ENCODE assay signal across 8 mouse cellular contexts in genomic region chr6:4904055-4904450, GRCm38 (mm10). TPM values are rescaled to one million over a fixed set of nuclear protein-coding genes. Genes with fewer than 3 reads are reported as not detected.
DNase-seq lines count a peak whose midpoint lies in the region; ATAC-seq and TF ChIP-seq lines count a peak whose summit lies in the region.

No protein-coding gene starts in this region.

- no peaks in the 10 kb centered on the region for H3K9me3 ChIP-seq in forebrain, embryonic 15.5 days
- H3K9me3 ChIP-seq in intestine, postnatal 0 days (ENCODE audit: control insufficient read depth): no peaks in the 10 kb centered on the region
- H3K9me3 ChIP-seq in liver, embryonic 14.5 days (ENCODE audit: control insufficient read depth, low read length): no peaks in the 10 kb centered on the region

- ATAC-seq in forebrain, embryonic 15.5 days (replicated peaks): peak; percentile 59
- ATAC-seq in intestine, postnatal 0 days: no peak
- no peak for ATAC-seq in liver, embryonic 14.5 days (ENCODE audit: insufficient read depth)
- ATAC-seq in erythroid progenitor cell, adult 5-6 weeks (replicated peaks; ENCODE audit: low FRiP score, poor library complexity, severe bottlenecking): no peak

- H3K27ac ChIP-seq in forebrain, embryonic 15.5 days (replicated peaks): peak overlapping the region; percentile 94
- H3K27ac ChIP-seq in intestine, postnatal 0 days (ENCODE audit: low read depth, low read length): no peak overlapping the region
- no peak overlapping the region for H3K27ac ChIP-seq in liver, embryonic 14.5 days

- H3K9ac ChIP-seq in forebrain, embryonic 15.5 days (replicated peaks): peak overlapping the region; percentile 98
- peak overlapping the region; percentile 86 for H3K9ac ChIP-seq in intestine, postnatal 0 days (ENCODE audit: low read depth, low read length)
- H3K9ac ChIP-seq in liver, embryonic 14.5 days (replicated peaks): peak overlapping the region; percentile 66

- H3K4me3 ChIP-seq in forebrain, embryonic 15.5 days: peak overlapping the region; percentile 74
- H3K4me3 ChIP-seq in intestine, postnatal 0 days (ENCODE audit: low read depth, low read length): peak overlapping the region; percentile 75
- H3K4me3 ChIP-seq in liver, embryonic 14.5 days (ENCODE audit: insufficient read depth in 1 of 2, low read depth in 2 of 2, low read length in 2 of 2): peak overlapping the region; percentile 53 to 55

- TF ChIP-seq CTCF in intestine, postnatal 0 days (IDR thresholded peaks at IDR 0.05; ENCODE audit: low read depth): no peak
- TF ChIP-seq CTCF in liver, embryonic 14.5 days (IDR thresholded peaks at IDR 0.05; ENCODE audit: low read depth): no peak

- H3K4me2 ChIP-seq in forebrain, embryonic 15.5 days (replicated peaks): peak overlapping the region; percentile 61
- H3K4me2 ChIP-seq in intestine, postnatal 0 days (replicated peaks; ENCODE audit: low read depth): peak overlapping the region; percentile 94
- H3K4me2 ChIP-seq in liver, embryonic 14.5 days (ENCODE audit: low read depth): peak overlapping the region; percentile 73

- H3K4me1 ChIP-seq in forebrain, embryonic 15.5 days: peaks cover 50% of the 10 kb centered on the region
- no peaks in the 10 kb centered on the region; the same call in 1 of the 2 replicates for H3K4me1 ChIP-seq in intestine, postnatal 0 days (replicated peaks; ENCODE audit: control insufficient read depth, insufficient read depth, low read length)
- H3K4me1 ChIP-seq in liver, embryonic 14.5 days (replicated peaks; ENCODE audit: control insufficient read depth in 2 of 2, insufficient read depth in 2 of 2, low read length in 1 of 2): no peaks in the 10 kb centered on the region

- no peaks in the 10 kb centered on the region for H3K27me3 ChIP-seq in forebrain, embryonic 15.5 days
- H3K27me3 ChIP-seq in intestine, postnatal 0 days (replicated peaks; ENCODE audit: control insufficient read depth, insufficient read depth, low read length): no peaks in the 10 kb centered on the region
- no peaks in the 10 kb centered on the region for H3K27me3 ChIP-seq in liver, embryonic 14.5 days (ENCODE audit: control insufficient read depth, insufficient read depth, low read length)

- TF ChIP-seq EP300 in liver, embryonic 14.5 days (IDR thresholded peaks at IDR 0.05; ENCODE audit: low read depth): no peak

- H3K36me3 ChIP-seq in forebrain, embryonic 15.5 days: peaks cover 2% of the 10 kb centered on the region; the same call in 1 of the 2 replicates
- H3K36me3 ChIP-seq in intestine, postnatal 0 days (ENCODE audit: control insufficient read depth, insufficient read depth): no peaks in the 10 kb centered on the region
- no peaks in the 10 kb centered on the region for H3K36me3 ChIP-seq in liver, embryonic 14.5 days (replicated peaks; ENCODE audit: control insufficient read depth, insufficient read depth, low read depth)

- 4% methylated on average over 9 of the region's 9 CpGs for WGBS in forebrain, embryonic 15.5 days
- WGBS in intestine, postnatal 0 days: 10% methylated on average over 9 of the region's 9 CpGs
- WGBS in liver, embryonic 14.5 days (ENCODE audit: insufficient replicate concordance): 7% methylated on average over 9 of the region's 9 CpGs

- peak; percentile 11 for DNase-seq in gastrocnemius, postnatal 10 days
- no peak for DNase-seq in gastrocnemius, adult 18-20 months (ENCODE audit: low spot score)
- peak; percentile 41 for DNase-seq in adrenal gland, postnatal 14 days
- no peak for DNase-seq in liver, embryonic 14.5 days (ENCODE audit: low read depth in 3 of 3, low spot score in 3 of 3)
- peak; percentile 48 for DNase-seq in retina, postnatal 1 day

RNA-seq across cellular contexts. Expression of gene Ppp1r9a, which starts 1.3 kb away (rescaled TPM):
- 10 to 100 TPM; 16.7 to 21.4 TPM for total RNA-seq in gastrocnemius, postnatal 10 days (2021)
- 1 to 10 TPM; 1.2 to 1.4 TPM for total RNA-seq in gastrocnemius, adult 18-20 months (2021)
- 36.3 and 39.6 TPM in 2 replicates for total RNA-seq in adrenal gland, postnatal 14 days (2021)
- 36.4 and 43.8 TPM in 2 replicates for polyA plus RNA-seq in forebrain, embryonic 15.5 days (2015; fragmentation: Nextera tagmentation; extraction: Ambion mirVana)
- polyA plus RNA-seq in intestine, postnatal 0 days (2015; fragmentation: Nextera tagmentation; extraction: Ambion mirVana): 2.1 and 2.9 TPM in 2 replicates
- 2.3 and 3.0 TPM in 2 replicates for polyA plus RNA-seq in liver, embryonic 14.5 days (2012; rRNA removed)
- polyA plus RNA-seq in liver, embryonic 14.5 days (2014; fragmentation: Nextera tagmentation; extraction: Ambion mirVana): 2.6 TPM in 2 replicates
- 0.36 and 0.42 TPM in 2 replicates for total RNA-seq in erythroid progenitor cell, adult 5-6 weeks (2015; ENCODE audit: low replicate concordance)
- total RNA-seq in erythroid progenitor cell, adult 5-6 weeks (2017; ENCODE audit: low replicate concordance): 0.30 and 1.3 TPM in 2 replicates

Comparison
In these comparisons a context has a peak if more than half of its experiments do, and no peak if none do; other contexts are left out.
1. DNase-seq: peak in gastrocnemius, postnatal 10 days (single experiment), adrenal gland, postnatal 14 days (single experiment) and retina, postnatal 1 day (single experiment); none in gastrocnemius, adult 18-20 months (single experiment) and liver, embryonic 14.5 days (0 of 3).
2. RNA of gene Ppp1r9a, which starts 1.3 kb away (total RNA-seq): 36.3 to 39.6 TPM in adrenal gland, postnatal 14 days and 16.7 to 21.4 TPM in gastrocnemius, postnatal 10 days; 1.2 to 1.4 TPM in gastrocnemius, adult 18-20 months and 0.30 to 1.3 TPM in erythroid progenitor cell, adult 5-6 weeks; every median in the first group is over 4 times any median in the second.
3. Peak in every context shown above with its lines, with median percentiles within 50 percentile points of each other: H3K4me2 ChIP-seq, H3K4me3 ChIP-seq and H3K9ac ChIP-seq.